Mouse (Mus musculus) ES-E14 (cell line): ENCODE data around the gene Rps3a1.

Source experiments
- CHD2 ChIP-seq: IDR thresholded peaks from 2 replicates; pipeline ENCODE4 v1.6.1; 2014; ENCODE audit warnings: mild to moderate bottlenecking, low read depth, low read length, inconsistent platforms
- HCFC1 ChIP-seq: IDR thresholded peaks from 2 replicates; pipeline ENCODE4 v1.6.1; 2012; ENCODE audit warnings: low read length, inconsistent platforms, borderline replicate concordance; ENCODE audit not compliant: insufficient read depth
- MAFK ChIP-seq: IDR thresholded peaks from 2 replicates; pipeline ENCODE4 v1.6.1; 2014; ENCODE audit warnings: mild to moderate bottlenecking, low read depth, low read length, inconsistent platforms; ENCODE audit not compliant: insufficient read depth
- ZC3H11A ChIP-seq: IDR thresholded peaks from 2 replicates; pipeline ENCODE4 v1.6.1; 2012; ENCODE audit warnings: low read depth, mild to moderate bottlenecking, inconsistent platforms, low read length, borderline replicate concordance
- ZNF384 ChIP-seq: IDR thresholded peaks from 2 replicates; pipeline ENCODE4 v1.6.1; 2012; ENCODE audit warnings: low read depth, low read length, inconsistent platforms

- TF ChIP-seq CHD2 (no peak), MAFK (no peak), ZNF384 (no peak), ZC3H11A (no peak), HCFC1 (no peak)
Observed at GRCm38 (mm10) chr3:86136936-86137574, 5.4 kb downstream of the Rps3a1 start.
